Comparison of ENCODE assay signal across 8 mouse cellular contexts in the genomic region with DNA sequence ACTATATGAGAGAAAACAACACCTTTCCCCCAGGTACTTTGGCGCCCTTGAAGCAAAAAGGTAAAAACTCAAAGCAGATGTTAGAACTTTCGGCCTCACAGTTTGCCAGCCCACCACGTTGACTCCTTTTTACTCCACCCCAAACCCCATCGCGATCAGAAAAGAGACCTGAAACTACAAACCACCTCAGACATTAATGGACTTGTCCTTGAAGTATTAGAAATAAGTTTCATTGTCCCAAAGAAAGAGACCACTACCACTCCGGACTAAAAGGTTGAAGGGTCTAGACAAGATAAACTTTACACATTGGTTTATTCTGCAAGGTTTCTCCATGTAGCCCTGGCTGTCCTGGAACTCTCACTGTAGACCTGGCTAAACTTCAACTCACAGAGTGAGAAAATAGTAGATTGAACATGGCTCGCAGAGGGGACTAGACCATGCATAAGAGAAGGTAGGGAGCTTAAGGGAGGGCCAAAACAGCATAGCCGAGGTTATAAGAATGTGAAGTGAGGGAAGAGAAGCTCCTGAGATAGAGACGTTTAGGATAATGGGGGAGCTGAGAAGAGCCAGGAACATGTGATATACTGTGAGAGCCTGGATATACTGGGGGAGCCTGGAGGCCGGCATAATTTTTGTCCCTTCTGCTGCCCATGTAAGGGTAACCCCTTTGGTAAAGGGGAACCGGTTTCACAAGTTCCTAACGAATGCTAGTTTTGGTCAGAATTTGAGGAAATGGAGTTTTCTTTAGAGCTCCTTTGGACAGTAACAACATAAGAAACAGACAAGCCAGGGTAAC. TPM values are rescaled to one million over a fixed set of nuclear protein-coding genes. Genes with fewer than 3 reads are reported as not detected.
DNase-seq lines count a peak whose midpoint lies in the region; ATAC-seq and TF ChIP-seq lines count a peak whose summit lies in the region.

No protein-coding gene starts in this region.

- H3K9ac ChIP-seq in CH12.LX (ENCODE audit: insufficient read depth, low read depth), result peak overlapping the region; percentile 54; the same call in 1 of the 2 replicates
- H3K9ac ChIP-seq in heart, postnatal 0 days (replicated peaks; ENCODE audit: low read depth, low read length), result no peak overlapping the region
- H3K9ac ChIP-seq in liver, postnatal 0 days (replicated peaks), result no peak overlapping the region

- 59% methylated on average over 12 of the region's 12 CpGs for whole genome bisulfite sequencing in heart, postnatal 0 days
- WGBS in liver, postnatal 0 days (ENCODE audit: insufficient replicate concordance), result 48% methylated on average over 12 of the region's 12 CpGs

- peak; percentile 28 for DNase-seq in cerebellum, adult 9-11 months
- no peak for DNase-seq in cerebellum, postnatal 4 days (ENCODE audit: low spot score in 2 of 2)
- DNase-seq in CH12.LX (ENCODE audit: extremely low read depth), result no peak
- DNase-seq in heart, postnatal 0 days (ENCODE audit: low spot score), result no peak
- no peak for DNase-seq in liver, postnatal 0 days
- no peak for DNase-seq in adrenal gland, adult 2 months

- no peak for TF ChIP-seq CTCF in CH12.LX (conservative IDR thresholded peaks at IDR 0.05 in 1 of 2, IDR thresholded peaks at IDR 0.05 in 1 of 2; ENCODE audit: low read depth in 2 of 2, low read length in 2 of 2)
- no peak for TF ChIP-seq CTCF in heart, postnatal 0 days (IDR thresholded peaks at IDR 0.05; ENCODE audit: low read depth)
- no peak for TF ChIP-seq CTCF in liver, postnatal 0 days (IDR thresholded peaks at IDR 0.05; ENCODE audit: low read depth)

- in situ Hi-C loops in CH12.LX (cut with MboI; ENCODE audit: low pct_ligation_motif_present, low pct_unique_long_range_greater_than_20kb, low sequenced_read_pairs), result no loop called here

- dilution Hi-C loops in CH12.LX (cut with MboI; ENCODE audit: extremely low pct_ligation_motif_present, extremely low pct_unique_long_range_greater_than_20kb, low sequenced_read_pairs), result no loop called here

- H3K27me3 ChIP-seq in CH12.LX (replicated peaks), result no peaks in the 10 kb centered on the region
- no peaks in the 10 kb centered on the region for H3K27me3 ChIP-seq in heart, postnatal 0 days (ENCODE audit: control insufficient read depth, insufficient read depth, low read length)
- no peaks in the 10 kb centered on the region for H3K27me3 ChIP-seq in liver, postnatal 0 days (ENCODE audit: insufficient read depth, low read length)

- peak overlapping the region; percentile 32 to 77 (median 50) for H3K4me3 ChIP-seq in CH12.LX (replicated peaks in 1 of 3; ENCODE audit: low read depth in 2 of 3, low read length in 2 of 3, poor library complexity in 1 of 3)
- H3K4me3 ChIP-seq in heart, postnatal 0 days (ENCODE audit: low read depth, low read length), result peak overlapping the region; percentile 74
- H3K4me3 ChIP-seq in liver, postnatal 0 days (ENCODE audit: low read depth, low read length), result peak overlapping the region; percentile 54

- no peak for TF ChIP-seq POLR2A in CH12.LX (IDR thresholded peaks at IDR 0.05; ENCODE audit: low read depth, low read length)

- H3K9me3 ChIP-seq in CH12.LX (replicated peaks; ENCODE audit: low read length), result peaks cover 2% of the 10 kb centered on the region
- no peaks in the 10 kb centered on the region for H3K9me3 ChIP-seq in heart, postnatal 0 days (replicated peaks; ENCODE audit: control insufficient read depth, low read length)
- H3K9me3 ChIP-seq in liver, postnatal 0 days (ENCODE audit: low read length), result no peaks in the 10 kb centered on the region

- no peak for TF ChIP-seq EP300 in CH12.LX (IDR thresholded peaks at IDR 0.05; ENCODE audit: low read length)
- TF ChIP-seq EP300 in heart, postnatal 0 days (IDR thresholded peaks at IDR 0.05; ENCODE audit: low read depth), result no peak
- no peak for TF ChIP-seq EP300 in liver, postnatal 0 days (IDR thresholded peaks at IDR 0.05; ENCODE audit: low read depth)

- peaks cover 9 to 65% of the 10 kb centered on the region in 2 experiments; a peak in 3 of 4 replicates for H3K4me1 ChIP-seq in CH12.LX (ENCODE audit: control insufficient read depth in 1 of 2, insufficient read depth in 2 of 2)
- H3K4me1 ChIP-seq in heart, postnatal 0 days (ENCODE audit: control insufficient read depth, insufficient read depth), result peaks cover 9% of the 10 kb centered on the region
- H3K4me1 ChIP-seq in liver, postnatal 0 days (ENCODE audit: insufficient read depth), result peaks cover 31% of the 10 kb centered on the region

- peaks cover 9% of the 10 kb centered on the region for H3K79me2 ChIP-seq in CH12.LX (replicated peaks; ENCODE audit: control insufficient read depth, extremely low read depth, insufficient read depth, poor library complexity, severe bottlenecking)

- H3K4me2 ChIP-seq in CH12.LX (ENCODE audit: insufficient read depth, low read depth, poor library complexity, severe bottlenecking), result peak overlapping the region; percentile 89
- peak overlapping the region; percentile 83 for H3K4me2 ChIP-seq in heart, postnatal 0 days (ENCODE audit: low read depth, low read length)
- peak overlapping the region; percentile 72 for H3K4me2 ChIP-seq in liver, postnatal 0 days (ENCODE audit: low read depth, low read length)

- TF ChIP-seq RAD21 in CH12.LX (IDR thresholded peaks at IDR 0.05; ENCODE audit: low read depth, low read length), result no peak

- ATAC-seq in heart, postnatal 0 days (ENCODE audit: insufficient read depth, low read depth), result no peak
- no peak for ATAC-seq in liver, postnatal 0 days
- no peak for ATAC-seq in inflammation-experienced regulatory T-cells, adult 6 months
- no peak for ATAC-seq in CD4-positive, CD25-positive, alpha-beta regulatory T cell, adult 4 months

- peaks cover 13 to 27% of the 10 kb centered on the region in 2 experiments for H3K36me3 ChIP-seq in CH12.LX (replicated peaks in 1 of 2; ENCODE audit: control insufficient read depth in 1 of 2, insufficient read depth in 1 of 2, low read length in 1 of 2)
- H3K36me3 ChIP-seq in heart, postnatal 0 days (replicated peaks; ENCODE audit: control insufficient read depth, insufficient read depth, low read length), result peaks cover 11% of the 10 kb centered on the region
- peaks cover 16% of the 10 kb centered on the region for H3K36me3 ChIP-seq in liver, postnatal 0 days (replicated peaks; ENCODE audit: insufficient read depth, low read length)

- H3K27ac ChIP-seq in CH12.LX (ENCODE audit: insufficient read depth, low read depth), result peak overlapping the region; percentile 23; the same call in 1 of the 2 replicates
- H3K27ac ChIP-seq in heart, postnatal 0 days (ENCODE audit: low read depth), result no peak overlapping the region
- peak overlapping the region; percentile 75 for H3K27ac ChIP-seq in liver, postnatal 0 days (ENCODE audit: low read depth)

RNA-seq across cellular contexts. Expression of a gene that starts 0.9 kb away (rescaled TPM):
- total RNA-seq in CH12.LX (2012; rRNA removed) (243 and 244 TPM in 2 replicates), CH12.LX (2014; rRNA removed) (490 and 572 TPM in 2 replicates)
- 177 and 200 TPM in 2 replicates for polyA plus RNA-seq in CH12.LX (2012; ENCODE audit: insufficient read length, low read depth)
- 111 and 131 TPM in 2 replicates for total RNA-seq in heart, postnatal 0 days (2014; rRNA removed; ENCODE audit: low replicate concordance)
- 72.8 and 81.1 TPM in 2 replicates for polyA plus RNA-seq in heart, postnatal 0 days (2015; fragmentation: Nextera tagmentation; extraction: Ambion mirVana)
- 75.8 and 82.2 TPM in 2 replicates for polyA plus RNA-seq in liver, postnatal 0 days (2015; fragmentation: Nextera tagmentation; extraction: Ambion mirVana)
- polyA plus RNA-seq in inflammation-experienced regulatory T-cells, adult 6 months (2017; shearing (Covaris generic)), result 10 to 100 TPM; 46.3 to 92.3 (median 78.1) TPM
- total RNA-seq in adrenal gland, adult 2 months (2021), result 100 to 1,000 TPM; 208 to 632 TPM
- polyA plus RNA-seq in adrenal gland, adult 2 months (2012; rRNA removed), result 253 and 549 TPM in 2 replicates
- 10 to 100 TPM; 63.1 to 97.7 TPM for polyA plus RNA-seq in CD4-positive, CD25-positive, alpha-beta regulatory T cell, adult 4 months (2017; shearing (Covaris generic))

RNA-seq across cellular contexts. Expression of a gene that starts 1.8 kb away (rescaled TPM):
- total RNA-seq in CH12.LX (2012; rRNA removed) (0.13 TPM in 1 of 2 replicates, not detected in the other), CH12.LX (2014; rRNA removed) (not detected in 2 replicates)
- polyA plus RNA-seq in CH12.LX (2012; ENCODE audit: insufficient read length, low read depth), result not detected in 2 replicates
- total RNA-seq in heart, postnatal 0 days (2014; rRNA removed; ENCODE audit: low replicate concordance), result not detected in 2 replicates
- not detected in 2 replicates for polyA plus RNA-seq in heart, postnatal 0 days (2015; fragmentation: Nextera tagmentation; extraction: Ambion mirVana)
- not detected in 2 replicates for polyA plus RNA-seq in liver, postnatal 0 days (2015; fragmentation: Nextera tagmentation; extraction: Ambion mirVana)
- polyA plus RNA-seq in inflammation-experienced regulatory T-cells, adult 6 months (2017; shearing (Covaris generic)), result not detected
- total RNA-seq in adrenal gland, adult 2 months (2021), result not detected
- polyA plus RNA-seq in adrenal gland, adult 2 months (2012; rRNA removed), result not detected in 2 replicates
- polyA plus RNA-seq in CD4-positive, CD25-positive, alpha-beta regulatory T cell, adult 4 months (2017; shearing (Covaris generic)), result not detected

RNA-seq across cellular contexts. Expression of a gene that starts 9.6 kb away (rescaled TPM):
- total RNA-seq in CH12.LX (2012; rRNA removed) (25.1 and 30.1 TPM in 2 replicates), CH12.LX (2014; rRNA removed) (17.7 and 19.7 TPM in 2 replicates)
- 16.7 and 19.4 TPM in 2 replicates for polyA plus RNA-seq in CH12.LX (2012; ENCODE audit: insufficient read length, low read depth)
- 8.7 and 9.8 TPM in 2 replicates for total RNA-seq in heart, postnatal 0 days (2014; rRNA removed; ENCODE audit: low replicate concordance)
- 8.5 and 8.6 TPM in 2 replicates for polyA plus RNA-seq in heart, postnatal 0 days (2015; fragmentation: Nextera tagmentation; extraction: Ambion mirVana)
- 2.4 and 2.5 TPM in 2 replicates for polyA plus RNA-seq in liver, postnatal 0 days (2015; fragmentation: Nextera tagmentation; extraction: Ambion mirVana)
- polyA plus RNA-seq in inflammation-experienced regulatory T-cells, adult 6 months (2017; shearing (Covaris generic)), result 10 to 100 TPM; 57.4 to 78.0 (median 68.9) TPM
- total RNA-seq in adrenal gland, adult 2 months (2021), result 10 to 100 TPM; 23.3 to 32.5 TPM
- 56.4 and 66.6 TPM in 2 replicates for polyA plus RNA-seq in adrenal gland, adult 2 months (2012; rRNA removed)
- 100 to 1,000 TPM in 1 of 2 experiments, 10 to 100 TPM in 1; 62.1 to 106 TPM for polyA plus RNA-seq in CD4-positive, CD25-positive, alpha-beta regulatory T cell, adult 4 months (2017; shearing (Covaris generic))

RNA-seq across cellular contexts. Expression of a gene that starts 33.2 kb away (rescaled TPM):
- total RNA-seq in CH12.LX (2012; rRNA removed), result not detected in 2 replicates
- not detected in 2 replicates for total RNA-seq in CH12.LX (2014; rRNA removed)
- polyA plus RNA-seq in CH12.LX (2012; ENCODE audit: insufficient read length, low read depth), result not detected in 2 replicates
- not detected in 2 replicates for total RNA-seq in heart, postnatal 0 days (2014; rRNA removed; ENCODE audit: low replicate concordance)
- 0.04 TPM in 1 of 2 replicates, not detected in the other for polyA plus RNA-seq in heart, postnatal 0 days (2015; fragmentation: Nextera tagmentation; extraction: Ambion mirVana)
- 18.6 and 27.8 TPM in 2 replicates for polyA plus RNA-seq in liver, postnatal 0 days (2015; fragmentation: Nextera tagmentation; extraction: Ambion mirVana)
- polyA plus RNA-seq in inflammation-experienced regulatory T-cells, adult 6 months (2017; shearing (Covaris generic)), result not detected
- under 1 TPM in 1 of 2 experiments, not detected in 1; 0.81 TPM for total RNA-seq in adrenal gland, adult 2 months (2021)
- 0.55 TPM in 1 of 2 replicates, not detected in the other for polyA plus RNA-seq in adrenal gland, adult 2 months (2012; rRNA removed)
- polyA plus RNA-seq in CD4-positive, CD25-positive, alpha-beta regulatory T cell, adult 4 months (2017; shearing (Covaris generic)), result not detected

RNA-seq across cellular contexts. Expression of a gene that starts 57.3 kb away (rescaled TPM):
- total RNA-seq in CH12.LX (2012; rRNA removed) (1.8 and 2.0 TPM in 2 replicates), CH12.LX (2014; rRNA removed) (1.7 and 1.8 TPM in 2 replicates)
- 3.1 and 3.2 TPM in 2 replicates for polyA plus RNA-seq in CH12.LX (2012; ENCODE audit: insufficient read length, low read depth)
- total RNA-seq in heart, postnatal 0 days (2014; rRNA removed; ENCODE audit: low replicate concordance), result 1.1 TPM in 1 of 2 replicates, not detected in the other
- 0.15 and 0.32 TPM in 2 replicates for polyA plus RNA-seq in heart, postnatal 0 days (2015; fragmentation: Nextera tagmentation; extraction: Ambion mirVana)
- polyA plus RNA-seq in liver, postnatal 0 days (2015; fragmentation: Nextera tagmentation; extraction: Ambion mirVana), result 0.19 and 0.49 TPM in 2 replicates
- 1 to 10 TPM in 2 of 3 experiments, not detected in 1; 1.3 TPM for polyA plus RNA-seq in inflammation-experienced regulatory T-cells, adult 6 months (2017; shearing (Covaris generic))
- total RNA-seq in adrenal gland, adult 2 months (2021), result 1 to 10 TPM; 2.4 to 6.6 TPM
- polyA plus RNA-seq in adrenal gland, adult 2 months (2012; rRNA removed), result 20.9 and 34.5 TPM in 2 replicates
- 1 to 10 TPM; 1.3 to 2.4 TPM for polyA plus RNA-seq in CD4-positive, CD25-positive, alpha-beta regulatory T cell, adult 4 months (2017; shearing (Covaris generic))
